Mouse (Mus musculus) A20 (cell line): Measurements from ENCODE around the gene Wdr90.

Experiments
- DNase-seq: peaks from one replicate; pipeline ENCODE4 v3.0.0-alpha.2; 2011; ENCODE audit warnings: low read depth, low spot score

The Wdr90 gene

DNA sequence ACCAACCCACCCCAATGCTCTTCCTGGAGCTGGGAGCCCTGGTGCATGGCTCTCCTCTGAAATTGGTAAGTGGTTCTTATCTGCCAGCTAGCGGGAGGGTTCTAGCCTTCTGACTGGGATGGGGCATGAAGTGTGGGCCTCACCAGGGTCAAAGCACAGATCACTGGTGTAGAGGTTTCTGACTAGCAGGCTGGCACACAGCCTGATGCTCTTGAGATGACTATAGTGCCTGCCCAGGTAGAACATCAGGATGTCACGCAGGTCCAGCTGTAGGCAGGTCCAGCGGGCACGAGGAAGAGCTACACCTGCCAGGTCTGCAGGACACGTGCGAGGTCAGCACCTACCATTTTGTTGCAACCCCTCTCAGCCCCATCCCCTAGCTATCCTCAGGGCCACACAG, 1.1 kb downstream of the Wdr90 start:
- DNase-seq: no peak

DNA sequence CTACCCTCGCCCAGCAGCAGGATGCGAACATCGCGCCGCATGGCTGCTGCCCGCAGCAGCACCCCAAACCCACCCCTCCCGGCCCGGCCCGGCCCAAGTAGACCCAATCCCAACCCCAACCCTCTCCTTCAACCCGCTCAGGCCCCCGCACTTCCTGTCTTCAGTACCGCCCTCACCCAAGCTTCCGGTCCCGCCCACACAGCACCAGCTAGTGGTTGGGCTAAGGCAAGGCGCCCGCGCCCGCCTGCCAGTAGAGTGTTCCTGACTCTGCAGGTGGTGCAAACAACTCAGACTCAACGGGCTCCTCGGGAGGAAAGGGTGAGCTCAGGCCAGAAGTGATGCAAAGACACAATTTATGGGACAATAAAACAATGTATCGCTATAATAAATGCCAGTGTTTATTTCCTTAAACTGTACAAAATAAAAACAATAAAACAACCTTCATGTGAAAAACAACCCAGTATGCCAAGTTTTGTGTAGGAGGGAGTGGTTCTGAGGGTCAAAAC, 16.9 kb downstream of the Wdr90 start, which contains the start of gene Rhot2:
TSS of gene Rhot2 (minus strand) at position 456 of the 506 bp plus-strand sequence.
- peak; percentile 94 for DNase-seq

DNA sequence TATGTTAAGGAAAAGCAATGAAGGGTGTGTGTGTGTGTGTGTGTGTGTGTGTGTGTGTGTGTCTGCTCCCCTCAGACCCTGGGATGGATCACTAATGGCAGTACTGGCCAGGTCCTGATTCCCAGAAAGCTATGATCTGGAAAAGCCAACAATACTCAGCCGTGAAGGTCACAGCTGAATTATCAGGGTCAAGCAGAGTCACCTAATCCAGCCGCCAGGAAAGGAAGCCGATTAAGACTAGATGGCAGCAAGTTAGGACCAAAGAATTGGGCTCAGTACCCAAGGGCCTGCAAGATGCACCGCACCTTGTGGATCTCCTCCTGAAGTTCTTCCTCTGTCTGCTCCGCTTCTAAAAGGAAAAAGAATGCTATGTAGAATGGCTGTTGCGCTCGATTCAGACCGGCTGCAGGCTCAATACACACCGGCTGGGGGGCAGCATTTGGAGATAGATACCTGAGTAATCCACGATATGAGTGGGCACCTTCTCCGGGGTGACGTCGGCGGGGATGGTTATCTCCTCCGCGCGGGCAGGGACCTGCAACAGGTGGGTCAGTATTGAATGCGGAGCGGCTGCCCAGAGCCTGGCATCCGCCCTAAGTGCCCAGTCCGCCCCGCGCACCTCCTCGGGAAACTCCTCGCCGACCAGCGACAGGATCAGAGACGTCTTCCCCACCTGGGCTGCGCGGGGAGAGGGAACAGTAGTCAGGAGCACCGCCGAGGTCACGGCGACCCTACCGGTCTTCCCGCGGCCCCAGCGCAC, 17.5 kb downstream of the Wdr90 start:
- no peak for DNase-seq

DNA sequence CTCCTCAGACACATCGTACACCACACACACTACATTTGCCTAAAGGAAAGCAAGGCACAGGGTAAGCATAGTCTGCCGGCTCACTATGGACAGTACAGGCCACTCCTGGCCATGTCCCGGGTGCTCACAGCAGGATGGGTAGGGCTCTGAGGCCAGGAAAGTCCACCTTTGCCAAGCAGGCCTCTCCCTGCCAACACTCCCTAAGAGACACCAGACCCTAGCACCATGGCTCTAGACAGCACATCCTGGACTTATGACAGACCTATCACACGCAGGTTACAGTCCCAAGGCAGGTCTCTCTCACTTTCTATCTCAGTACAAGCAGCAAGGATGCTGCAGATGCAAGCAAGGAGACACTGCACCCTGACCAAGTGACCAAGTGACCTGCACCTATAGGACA, 18.2 kb downstream of the Wdr90 start:
- DNase-seq: no peak

DNA sequence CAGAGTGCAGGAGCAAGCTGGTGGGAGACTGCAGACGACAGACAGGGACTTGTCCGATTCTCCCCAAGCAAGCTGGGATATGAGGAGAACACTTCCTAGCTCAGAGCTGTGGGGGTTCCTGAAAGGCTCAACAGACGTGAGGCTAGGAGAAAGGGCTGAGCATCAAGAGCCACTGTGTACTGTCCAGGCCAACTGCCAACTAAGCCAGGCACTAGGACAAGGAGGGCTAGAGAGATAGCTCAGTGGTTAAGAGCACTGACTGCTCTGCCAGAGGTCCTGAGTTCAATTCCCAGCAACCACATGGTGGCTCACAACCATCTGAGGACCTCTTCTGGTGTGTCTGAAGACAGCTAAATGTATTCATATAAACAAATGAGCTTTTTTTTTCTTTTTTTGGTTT, 18.8 kb downstream of the Wdr90 start:
- DNase-seq: no peak

DNA sequence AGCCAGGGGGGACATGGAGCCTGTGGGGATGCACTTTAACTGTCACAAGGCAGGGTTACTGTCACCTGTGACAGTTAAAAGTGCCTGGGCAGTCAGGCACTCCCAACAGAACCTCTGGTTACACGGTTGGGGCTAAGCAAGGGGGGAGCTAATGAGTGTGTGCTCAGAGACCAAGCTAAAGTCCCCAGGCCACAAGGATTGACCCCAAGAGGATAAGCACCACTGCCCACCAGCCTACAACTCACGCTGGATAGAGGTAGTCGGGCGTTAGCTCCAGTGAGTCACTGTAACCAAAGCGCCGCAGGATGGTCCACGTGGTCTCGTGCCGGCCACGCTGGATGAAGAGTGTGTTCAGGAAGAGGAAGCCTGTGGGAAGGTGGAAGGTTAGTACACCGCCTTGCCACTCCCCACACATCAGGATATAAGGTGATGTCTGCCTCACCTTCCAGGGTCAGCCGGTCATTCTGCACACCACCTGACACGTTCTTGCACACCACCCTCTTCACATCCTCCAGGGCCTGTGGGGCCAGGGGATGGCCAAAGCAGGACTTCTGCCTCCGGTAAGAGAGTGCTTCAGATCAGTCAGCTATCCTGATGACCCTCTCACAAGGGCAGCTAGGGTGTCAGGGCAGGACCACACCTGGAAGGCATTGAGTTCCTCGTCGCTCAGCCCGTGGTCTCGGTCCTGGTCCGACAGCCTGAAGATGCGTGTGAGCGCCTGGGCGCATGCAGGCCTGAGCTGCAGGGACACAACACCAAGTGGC, 20.0 kb downstream of the Wdr90 start, which contains the start of gene Gm20683:
TSS of gene Gm20683 (minus strand) at position 647 of the 764 bp plus-strand sequence.
- no peak for DNase-seq

DNA sequence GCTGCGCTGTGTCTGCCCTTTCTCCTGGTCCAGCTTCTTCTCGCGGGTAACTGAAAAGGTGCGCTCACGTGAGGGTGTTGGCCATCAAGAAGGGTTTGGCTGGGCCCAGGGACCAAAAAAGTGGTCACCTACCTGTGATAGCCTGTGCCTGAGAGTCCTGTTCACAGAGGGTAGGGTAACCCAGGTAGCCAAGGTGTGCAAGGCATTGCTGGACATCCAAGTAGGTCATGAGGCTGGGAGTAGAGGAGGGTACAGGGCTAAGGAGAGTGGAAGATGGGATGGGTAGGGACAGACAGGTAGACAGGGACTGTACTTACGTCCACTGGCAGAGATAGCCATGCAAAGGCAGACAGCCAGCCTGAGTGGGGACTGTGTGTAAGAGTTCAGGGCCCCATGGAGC, 20.8 kb downstream of the Wdr90 start:
- DNase-seq: no peak

DNA sequence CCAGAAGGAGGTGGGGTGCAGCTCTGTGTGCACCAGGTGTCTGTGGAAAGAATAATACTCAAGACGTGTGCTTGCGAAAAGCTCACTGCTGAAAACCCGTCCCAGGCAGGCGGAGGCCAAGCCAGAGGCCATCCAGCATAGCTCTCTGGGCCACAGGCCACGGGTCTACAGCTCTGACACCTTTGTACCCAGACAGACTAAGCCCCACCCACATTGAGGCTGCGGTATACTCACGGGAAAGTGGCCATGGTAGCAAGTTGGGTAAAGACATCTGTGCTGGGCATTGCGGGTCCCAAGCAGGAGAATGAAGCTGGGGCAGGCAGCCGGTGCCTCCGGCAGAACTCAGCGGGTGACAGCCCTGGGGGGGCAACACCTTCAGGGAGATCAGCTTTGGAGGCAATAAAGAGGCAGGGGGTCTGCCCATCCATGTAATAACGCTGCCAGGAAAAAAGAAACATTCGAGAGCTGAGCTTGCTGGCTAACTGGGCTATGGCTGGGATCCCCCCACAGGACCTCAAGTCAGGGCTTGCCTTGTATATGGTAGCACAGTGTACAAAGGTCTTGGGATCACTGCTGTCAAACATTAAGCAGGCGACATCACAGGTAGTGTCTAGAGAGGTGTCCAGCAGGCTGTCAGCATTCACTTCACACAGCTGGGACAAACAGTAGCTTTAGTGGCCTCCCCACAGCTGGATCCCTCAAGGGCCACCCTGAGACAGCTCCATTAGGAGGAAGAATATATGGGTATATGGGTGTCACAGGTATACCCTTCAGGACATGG, 21.7 kb downstream of the Wdr90 start:
- no peak for DNase-seq

DNA sequence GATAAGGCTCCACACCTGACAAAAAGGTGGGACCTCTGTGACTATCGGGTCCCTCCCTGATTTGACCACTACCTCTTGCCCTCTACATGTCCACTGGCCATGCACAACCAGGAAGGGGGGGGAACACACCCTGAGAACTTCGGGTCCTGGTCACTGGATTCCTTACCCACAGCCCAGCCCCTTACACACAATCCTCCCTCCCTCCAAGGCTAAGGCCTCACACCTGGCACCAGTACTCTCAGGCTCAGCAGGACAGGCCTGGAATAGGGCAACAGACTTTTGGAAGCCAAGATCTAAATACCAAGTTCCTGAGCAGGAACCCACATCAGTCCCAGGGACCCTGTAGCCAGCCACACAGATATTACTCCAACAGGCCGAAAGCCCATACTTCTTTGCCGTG, 22.4 kb downstream of the Wdr90 start:
- no peak for DNase-seq

DNA sequence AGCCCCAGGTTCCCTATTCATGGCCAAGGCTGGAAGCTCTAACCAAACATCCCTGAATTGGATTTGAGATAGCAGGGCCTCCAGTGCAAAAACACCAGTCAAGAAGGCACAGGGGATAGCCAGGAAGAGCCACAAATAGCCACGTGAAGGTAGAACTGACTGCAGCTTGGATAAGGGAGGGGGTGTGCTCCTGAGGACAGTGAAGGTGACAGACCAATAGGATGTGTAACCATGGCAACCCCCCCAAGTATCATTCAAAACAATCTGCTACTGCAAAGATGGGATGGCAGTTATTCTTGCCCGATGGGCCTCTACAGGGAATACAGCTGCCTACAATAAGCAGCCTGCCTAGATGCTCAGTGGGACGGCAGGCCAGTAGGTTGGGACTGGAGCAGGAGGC, 23.8 kb downstream of the Wdr90 start:
- no peak for DNase-seq

DNA sequence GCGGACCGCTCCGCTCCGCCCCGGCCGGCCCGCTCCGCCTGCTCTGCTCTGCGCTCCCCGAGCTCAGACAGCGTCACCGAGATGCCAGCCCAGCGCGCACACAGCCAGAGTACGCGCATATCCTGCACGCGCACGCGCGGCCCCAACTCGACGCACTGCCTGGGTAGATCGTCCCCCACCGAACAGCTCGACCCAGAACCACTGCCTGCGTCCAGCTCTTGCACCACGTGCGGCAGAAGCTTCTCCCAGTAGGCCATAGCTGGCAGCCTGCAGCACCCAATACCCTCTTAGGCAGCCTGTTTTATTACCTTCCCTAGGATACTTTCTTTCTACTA, 24.3 kb downstream of the Wdr90 start, which contains the start of gene Rhbdl1:
TSS of gene Rhbdl1 (minus strand) at position 220 of the 335 bp plus-strand sequence.
- no peak for DNase-seq

DNA sequence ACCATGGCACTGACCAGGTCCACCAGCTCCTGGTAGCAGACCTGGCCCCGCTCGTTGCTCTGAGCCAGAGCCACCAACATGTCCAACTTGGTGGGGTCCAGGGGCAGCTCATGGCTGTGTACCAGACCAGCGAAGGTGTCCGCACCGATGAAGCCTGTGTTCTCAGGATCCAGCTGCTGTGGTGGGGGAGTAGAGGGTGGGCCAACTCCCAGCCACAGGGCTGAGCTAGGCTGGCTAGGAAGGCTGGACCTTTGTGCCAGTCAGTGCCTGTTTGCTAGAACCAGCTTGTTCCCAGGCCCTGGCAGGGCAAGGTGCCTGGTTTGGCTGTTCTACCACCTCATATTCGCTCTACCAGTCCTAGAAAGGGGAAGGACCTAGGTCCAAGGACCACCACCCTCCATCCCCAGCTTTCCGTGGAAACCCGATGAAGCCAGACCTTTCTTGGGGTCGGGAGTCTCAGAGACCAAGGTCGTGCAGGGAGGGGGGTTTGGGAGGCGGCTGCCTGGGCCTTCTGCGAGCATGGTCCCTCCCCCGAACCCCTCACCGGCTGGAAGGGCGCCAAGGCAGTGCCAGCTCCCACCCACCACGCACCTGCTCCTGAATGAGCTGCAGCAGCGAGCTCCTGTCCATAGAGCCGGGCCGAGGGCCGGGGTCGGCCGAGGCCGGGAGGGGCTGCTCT, 24.8 kb downstream of the Wdr90 start:
- DNase-seq: no peak

DNA sequence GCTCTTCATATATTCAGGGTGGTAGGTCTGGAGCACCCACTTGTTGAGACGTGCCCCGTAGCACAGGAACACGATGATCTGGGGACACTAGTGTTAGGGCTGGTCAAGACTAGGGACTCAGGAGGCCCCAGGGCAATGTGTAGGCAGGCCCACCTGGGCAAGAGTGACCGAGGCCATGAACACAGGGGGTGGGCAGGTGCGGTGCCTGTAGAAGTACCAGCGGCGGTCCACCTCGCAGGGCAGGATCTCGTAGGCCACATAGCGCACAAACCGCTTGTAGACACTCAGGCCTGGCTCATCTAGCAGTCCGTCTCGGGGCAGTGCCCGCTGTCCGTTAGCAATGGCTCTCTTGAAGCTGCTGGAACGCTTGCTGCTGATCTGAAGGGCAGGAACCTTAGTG, 25.5 kb downstream of the Wdr90 start:
- no peak for DNase-seq

DNA sequence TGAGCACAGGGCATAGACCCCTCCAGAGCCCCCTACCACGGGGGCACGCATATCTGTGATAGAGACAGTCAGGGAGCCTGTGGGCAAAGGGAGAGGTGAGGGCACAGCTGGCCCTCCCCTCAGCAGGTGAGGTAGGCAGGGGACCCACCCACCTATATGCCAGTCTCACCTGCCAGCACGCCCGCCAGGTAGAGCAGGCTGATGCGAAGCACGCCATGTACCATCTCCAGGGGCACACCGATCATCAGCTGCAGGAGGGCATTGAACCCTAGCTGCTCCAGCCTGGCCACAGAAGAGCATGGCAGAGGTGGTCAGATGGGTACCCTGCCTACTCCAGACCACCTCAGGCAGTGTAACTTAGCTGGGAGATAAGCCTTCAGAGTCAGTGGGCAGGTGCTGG, 26.0 kb downstream of the Wdr90 start:
- no peak for DNase-seq

DNA sequence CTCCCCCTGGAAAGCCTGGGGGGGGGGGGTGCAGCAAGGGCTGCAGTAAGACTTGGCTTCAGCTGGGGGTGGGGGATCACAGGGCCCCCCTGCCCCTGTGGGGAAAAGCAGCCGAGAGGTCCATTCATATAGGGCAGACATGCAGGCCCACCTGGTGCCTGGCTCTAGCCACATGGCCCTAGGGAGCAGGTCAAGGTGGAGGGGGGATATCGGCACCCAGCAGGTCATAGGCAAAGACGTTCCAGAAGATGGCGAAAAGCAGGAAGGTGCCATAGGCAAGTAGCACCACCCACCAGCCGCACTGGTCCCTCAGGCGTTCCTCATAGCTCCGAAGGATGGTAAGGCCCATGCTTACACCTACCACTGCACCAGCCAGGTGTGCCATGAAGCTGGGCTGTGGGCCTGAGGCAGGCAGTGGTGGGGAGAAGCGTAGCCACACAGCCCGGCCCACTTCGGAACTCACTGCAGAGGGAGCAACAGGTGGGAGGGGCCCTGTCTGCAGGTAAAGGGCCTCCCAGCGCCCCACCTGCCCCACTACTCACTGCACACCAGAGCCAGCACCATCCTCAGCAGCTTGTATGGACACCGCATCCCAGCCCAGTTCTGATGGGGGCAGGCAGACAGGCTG, 26.6 kb downstream of the Wdr90 start:
- no peak for DNase-seq

DNA sequence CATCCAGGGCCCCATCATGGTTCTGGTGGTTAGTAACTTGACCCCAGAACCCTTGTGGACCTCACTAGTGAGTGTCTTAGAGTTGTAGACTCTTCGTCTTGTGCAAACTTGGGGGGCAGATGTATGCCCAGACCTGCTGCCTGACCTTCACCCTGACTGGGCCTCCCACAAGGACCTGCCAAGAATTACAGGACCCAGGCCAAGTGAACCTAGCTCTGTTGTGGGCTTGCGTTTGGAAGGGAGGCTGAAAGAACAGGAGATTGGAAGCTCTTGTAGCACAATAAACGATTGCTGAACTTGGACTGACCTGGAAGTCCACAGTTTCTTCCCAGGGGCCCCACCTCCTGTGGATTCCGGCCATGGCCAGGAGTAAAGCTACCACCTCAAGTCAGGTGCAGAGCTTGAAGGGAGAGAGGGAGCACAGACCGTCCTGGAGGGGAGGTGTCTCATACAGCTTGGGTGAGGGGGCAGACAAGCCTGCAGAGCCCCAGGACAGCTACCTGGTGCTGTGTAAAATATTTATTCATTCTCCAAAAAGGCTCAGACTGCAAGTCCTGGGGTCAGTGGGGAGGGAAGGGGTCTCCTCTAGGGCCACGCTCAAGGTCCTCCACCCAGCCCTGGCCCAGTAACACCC, 27.2 kb downstream of the Wdr90 start:
- no peak for DNase-seq

DNA sequence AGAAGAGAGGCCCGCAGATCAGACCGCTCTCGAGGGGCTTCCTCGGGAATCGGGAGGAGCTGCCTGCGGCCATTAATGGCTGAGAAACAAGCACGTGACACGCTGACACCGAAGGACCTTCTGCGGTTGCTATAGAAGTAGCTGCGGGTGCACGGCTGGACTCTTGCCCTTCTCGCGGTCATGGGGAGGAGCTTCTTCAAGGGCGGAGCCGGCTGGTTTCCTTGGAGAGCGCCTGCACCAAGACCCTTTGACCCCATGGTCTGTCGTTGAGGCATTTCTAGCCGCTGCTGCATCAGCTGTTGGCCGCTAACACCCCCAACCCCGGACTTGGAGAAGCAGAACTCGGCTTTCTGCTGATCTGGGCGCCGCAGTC, 28.0 kb downstream of the Wdr90 start, which contains the start of gene Stub1:
TSS of gene Stub1 (minus strand) at position 114 of the 373 bp plus-strand sequence.
- DNase-seq: peak; percentile 83

DNA sequence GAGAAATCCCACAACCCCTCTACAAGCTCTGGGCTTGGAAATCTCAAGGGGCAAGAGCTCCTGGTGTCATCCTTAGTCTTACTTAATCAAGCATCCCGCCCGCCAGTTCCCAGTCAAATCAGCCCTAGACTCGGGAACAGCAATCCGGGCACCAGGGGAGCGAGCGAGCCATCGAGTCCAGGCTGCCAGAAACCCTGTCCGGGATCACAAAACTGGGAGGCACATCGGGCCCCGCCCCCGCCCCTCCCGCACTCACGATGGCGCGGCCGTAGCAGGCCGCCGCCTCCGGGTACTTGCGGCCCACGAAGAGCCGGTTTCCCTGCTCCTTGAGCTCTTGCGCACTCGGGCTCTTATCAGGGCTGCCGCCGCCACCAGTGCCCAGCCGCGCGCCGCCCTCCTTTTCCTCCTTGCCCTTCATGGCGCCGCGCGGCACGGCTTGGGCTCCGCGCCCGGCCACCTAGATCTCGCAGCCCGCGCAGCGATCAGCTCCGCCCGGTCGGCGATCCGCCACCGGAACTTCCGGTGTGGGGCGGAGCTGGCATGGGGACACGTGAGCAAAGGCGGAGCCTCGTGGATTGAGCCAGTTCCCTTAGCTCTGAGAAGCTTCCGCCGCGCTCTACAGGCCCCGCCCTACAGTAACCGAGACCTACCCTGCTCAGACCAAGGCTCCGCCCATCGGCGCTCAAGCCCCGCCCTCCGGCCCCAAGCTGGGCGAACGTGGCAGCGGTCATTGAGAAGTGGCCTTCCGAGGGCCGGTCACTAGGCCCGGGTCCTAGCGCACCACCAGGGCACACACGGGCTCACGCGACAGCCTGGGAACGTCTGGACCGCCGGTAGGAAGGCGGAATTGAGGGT, 28.6 kb downstream of the Wdr90 start:
- peak; percentile 99 for DNase-seq

DNA sequence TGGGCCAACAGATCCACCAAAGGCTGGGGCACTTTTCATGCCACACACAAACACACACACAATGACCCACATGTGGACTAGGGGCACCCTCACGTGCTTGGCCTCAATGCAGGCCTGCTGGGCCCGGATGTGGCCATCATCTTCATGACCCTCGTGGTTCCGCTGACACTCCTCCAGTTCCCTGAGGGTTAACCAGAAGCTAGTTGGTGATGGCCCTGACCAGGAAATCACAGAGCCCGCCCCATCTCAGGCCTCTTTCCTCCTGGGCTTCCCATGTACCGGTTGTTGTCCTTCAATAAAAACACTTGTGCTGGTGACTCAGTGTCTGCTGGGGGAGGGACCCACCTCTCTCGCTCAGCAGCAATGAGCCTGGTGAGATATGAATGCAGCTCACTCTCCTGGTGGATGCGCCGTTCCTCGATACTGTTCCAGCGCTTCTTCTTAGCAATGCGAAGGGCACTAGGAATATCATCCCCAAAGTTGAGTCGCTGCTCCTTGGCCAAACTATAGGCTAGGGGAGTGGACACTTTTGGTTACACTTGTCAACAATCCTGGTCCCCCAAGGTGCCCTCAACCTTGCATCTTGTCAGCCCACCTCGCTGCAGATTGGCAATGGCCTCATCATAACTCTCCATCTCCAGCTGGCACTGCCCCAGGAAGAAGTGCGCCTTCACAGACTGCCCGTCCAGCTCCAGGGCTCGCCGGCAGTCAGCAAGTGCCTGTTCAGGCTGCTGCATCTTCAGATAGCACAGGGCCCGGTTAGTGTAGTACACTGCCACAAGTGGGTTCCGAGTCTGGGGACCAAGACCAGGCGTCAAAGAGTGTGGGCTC, 29.6 kb downstream of the Wdr90 start:
- DNase-seq: no peak
